Mouse (Mus musculus): ENCODE data around the gene Spi1.

- TF ChIP-seq CTCF (IDR thresholded peaks at IDR 0.05; ENCODE audit: borderline replicate concordance, insufficient read depth, low read depth, low read length): no peak
- no peak for TF ChIP-seq POLR2A (IDR thresholded peaks at IDR 0.05; ENCODE audit: borderline replicate concordance, insufficient read depth, low read length)
These were observed 5.3 kb downstream of the Spi1 start for GRCm38 (mm10) chr2:91087453-91087852.
